Mouse (Mus musculus) megakaryocyte, embryonic 14.5 days (primary cell): ENCODE results near the gene Mcts1. TPM values are rescaled to one million over a fixed set of nuclear protein-coding genes. Genes with fewer than 3 reads are reported as not detected.

Source experiments
- H3K27me3 ChIP-seq: replicated peaks from 2 replicates; pipeline ENCODE3; 2012; ENCODE audit warnings: inconsistent platforms
- H3K36me3 ChIP-seq: replicated peaks from 2 replicates; pipeline ENCODE3; 2012; ENCODE audit warnings: low read length, inconsistent platforms, mixed read lengths
- H3K4me1 ChIP-seq: 2 replicates; pipeline ENCODE4 v1.6.1; 2012; ENCODE audit warnings: inconsistent platforms
- H3K4me3 ChIP-seq: replicated peaks from 2 replicates; pipeline ENCODE3; 2012; ENCODE audit warnings: moderate library complexity, mild to moderate bottlenecking, inconsistent platforms
- H3K9me3 ChIP-seq: 2 replicates; pipeline ENCODE4 v1.6.1; 2012; ENCODE audit warnings: inconsistent platforms
- FLI1 ChIP-seq: IDR thresholded peaks from 2 replicates; pipeline ENCODE4 v1.6.1; 2012; ENCODE audit warnings: low read length, inconsistent platforms, mixed read lengths
- GATA1 ChIP-seq: IDR thresholded peaks from 3 replicates; pipeline ENCODE4 v1.6.1; 2012; ENCODE audit warnings: mixed read lengths, low read length, inconsistent platforms, borderline replicate concordance
- polyA plus RNA-seq: library from polyadenylated mRNA; stranded (reverse); fragments of >175 nt; gene quantifications from 2 replicates; pipeline ENCODE4 v1.2.3, GENCODE M21; 2012; ENCODE audit warnings: low replicate concordance; ENCODE audit not compliant: insufficient read depth

Gene Mcts1
- polyA plus RNA-seq, 1 experiment, result 0.57 TPM

DNA sequence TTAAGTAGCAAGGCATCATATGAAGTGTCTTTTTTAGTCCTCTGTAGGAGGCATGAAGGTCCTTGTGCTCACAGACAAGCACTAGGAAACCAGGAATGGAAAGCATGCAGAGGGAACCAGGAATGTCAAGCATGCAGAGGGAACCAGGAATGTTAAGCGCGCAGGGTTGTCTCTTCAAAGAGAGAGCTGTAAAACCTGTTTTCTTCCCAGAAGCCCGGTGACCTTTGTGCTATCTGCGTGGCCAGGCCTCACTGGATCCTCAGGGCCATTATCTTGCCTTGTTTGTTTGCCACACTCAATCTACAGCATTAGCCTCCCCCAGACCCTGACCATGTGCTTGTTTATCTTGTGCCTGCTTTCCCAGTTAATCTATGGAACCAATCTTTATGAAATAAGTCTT lies 10.6 kb upstream of the Mcts1 start:
- TF ChIP-seq GATA1 (no peak), FLI1 (no peak)
- H3K9me3 ChIP-seq, result no peaks in the 10 kb centered on the region
- no peaks in the 10 kb centered on the region for H3K27me3 ChIP-seq

GRCm38 (mm10) chrX:38591749-38592148 lies 8.6 kb upstream of the Mcts1 start:
- H3K4me1 ChIP-seq, result peaks cover 23% of the 10 kb centered on the region
- H3K9me3 ChIP-seq, result no peaks in the 10 kb centered on the region
- TF ChIP-seq GATA1 (no peak; the same call in 2 of the 3 replicates), FLI1 (no peak)
- H3K4me3 ChIP-seq, result no peak overlapping the region
- no peaks in the 10 kb centered on the region for H3K27me3 ChIP-seq
- H3K36me3 ChIP-seq, result no peaks in the 10 kb centered on the region

More for the DNA sequence above, 10.6 kb upstream of the Mcts1 start:
- H3K4me1 ChIP-seq, result peaks cover 35% of the 10 kb centered on the region
- H3K4me3 ChIP-seq, result no peak overlapping the region
- no peaks in the 10 kb centered on the region for H3K36me3 ChIP-seq

GRCm38 (mm10) chrX:38593180-38593889 lies 7.0 kb upstream of the Mcts1 start:
- no peak for TF ChIP-seq FLI1
- TF ChIP-seq GATA1, result no peak
- Histone ChIP-seq H3K9me3 (no peaks in the 10 kb centered on the region), H3K4me1 (peaks cover 18% of the 10 kb centered on the region)

GRCm38 (mm10) chrX:38600995-38601369 lies 604 bp downstream of the Mcts1 start:
- H3K36me3 ChIP-seq, result no peaks in the 10 kb centered on the region
- no peak for TF ChIP-seq GATA1
- TF ChIP-seq FLI1, result no peak
- no peaks in the 10 kb centered on the region for H3K4me1 ChIP-seq
- no peaks in the 10 kb centered on the region for H3K27me3 ChIP-seq
- no peaks in the 10 kb centered on the region for H3K9me3 ChIP-seq
- peak overlapping the region; percentile 91 for H3K4me3 ChIP-seq

More at GRCm38 (mm10) chrX:38593180-38593889, 7.0 kb upstream of the Mcts1 start:
- Histone ChIP-seq H3K4me3 (no peak overlapping the region), H3K27me3 (no peaks in the 10 kb centered on the region), H3K36me3 (no peaks in the 10 kb centered on the region)

DNA sequence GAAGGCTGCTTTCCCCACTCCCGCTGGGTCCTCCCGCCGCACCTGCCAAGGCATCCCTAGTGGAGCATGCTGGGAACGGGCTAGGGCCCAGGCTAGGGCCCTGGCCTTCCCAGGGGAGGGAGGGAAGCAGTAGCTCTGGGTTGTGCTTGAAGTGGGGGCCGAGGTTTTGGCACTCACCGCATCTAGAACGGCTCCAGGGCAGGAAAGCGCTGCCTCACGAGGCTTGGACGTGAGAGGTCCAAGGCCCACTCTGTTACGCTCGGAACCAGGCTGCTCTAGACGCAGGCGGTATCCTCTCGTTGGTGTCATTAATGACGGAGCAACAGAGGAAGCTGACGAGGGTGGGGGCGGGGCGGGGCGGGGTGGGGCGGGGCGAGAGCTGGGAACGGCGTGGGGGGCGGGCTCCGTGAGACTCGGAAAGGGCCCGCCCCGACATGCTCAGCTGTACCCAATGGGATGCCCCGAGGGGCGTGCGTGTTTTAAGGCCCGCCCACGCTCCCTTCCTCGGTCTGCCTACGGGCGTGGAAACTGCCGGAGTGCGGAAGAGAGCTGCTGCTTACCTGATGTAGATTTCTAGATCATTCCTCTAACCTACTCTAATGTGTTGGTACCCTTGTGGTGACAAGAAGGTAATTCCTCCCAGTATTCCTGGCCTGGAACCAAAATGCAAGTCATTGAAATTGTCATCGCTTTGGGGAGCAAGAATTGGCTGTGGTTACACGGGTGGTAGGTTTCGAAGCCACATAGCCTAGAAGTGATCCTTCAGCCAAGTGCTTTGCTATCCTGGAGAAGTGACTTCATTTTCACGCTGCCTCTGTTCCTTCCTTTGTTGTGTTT lies 34.6 kb downstream of the Mcts1 start, which contains the start of gene C1galt1c1:
TSS of gene C1galt1c1 (minus strand) at position 287 of the 837 bp plus-strand sequence.
- peak within 1 kb of the TSS; percentile 94 for H3K4me3 ChIP-seq
- H3K36me3 ChIP-seq, result peaks cover 10% of the 10 kb centered on the region
- no peaks in the 10 kb centered on the region for H3K9me3 ChIP-seq
- H3K27me3 ChIP-seq, result peaks cover 3% of the 10 kb centered on the region
- TF ChIP-seq FLI1, result no peak
- no peak for TF ChIP-seq GATA1
- H3K4me1 ChIP-seq, result peaks cover 14% of the 10 kb centered on the region; the same call in 1 of the 2 replicates

GRCm38 (mm10) chrX:38635638-38635931 lies 35.2 kb downstream of the Mcts1 start:
- Histone ChIP-seq H3K4me3 (peak overlapping the region; percentile 91), H3K9me3 (no peaks in the 10 kb centered on the region), H3K27me3 (peaks cover 3% of the 10 kb centered on the region), H3K4me1 (peaks cover 14% of the 10 kb centered on the region; the same call in 1 of the 2 replicates), H3K36me3 (peaks cover 10% of the 10 kb centered on the region)
- TF ChIP-seq GATA1 (no peak), FLI1 (no peak)

DNA sequence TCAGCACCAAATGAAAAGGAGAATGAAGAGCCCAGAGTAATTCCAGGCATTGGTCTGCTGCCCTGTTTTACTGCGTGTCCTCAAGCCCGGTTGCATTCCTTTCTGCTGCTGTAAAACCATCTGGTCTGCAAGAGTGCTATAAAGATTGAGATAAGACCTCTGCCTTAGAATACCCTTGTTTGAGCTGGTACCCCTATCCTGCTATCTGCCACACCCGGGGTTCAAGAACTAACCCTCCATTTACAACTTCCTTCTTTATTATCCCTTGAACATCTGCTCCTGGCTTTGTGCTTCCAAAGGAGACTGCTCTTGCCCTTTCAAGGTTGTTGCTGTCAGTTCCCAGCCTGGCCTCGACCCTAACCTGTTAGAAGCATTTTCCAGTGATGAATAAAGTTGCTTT lies 41.1 kb downstream of the Mcts1 start:
- no peak overlapping the region for H3K4me3 ChIP-seq
- no peaks in the 10 kb centered on the region for H3K9me3 ChIP-seq
- no peaks in the 10 kb centered on the region for H3K36me3 ChIP-seq
- H3K4me1 ChIP-seq, result no peaks in the 10 kb centered on the region
- no peak for TF ChIP-seq FLI1
- no peak for TF ChIP-seq GATA1
- peaks cover 4% of the 10 kb centered on the region for H3K27me3 ChIP-seq

GRCm38 (mm10) chrX:38642183-38642582 lies 41.8 kb downstream of the Mcts1 start:
- Histone ChIP-seq H3K4me3 (no peak overlapping the region), H3K36me3 (no peaks in the 10 kb centered on the region), H3K9me3 (no peaks in the 10 kb centered on the region), H3K27me3 (peaks cover 4% of the 10 kb centered on the region), H3K4me1 (no peaks in the 10 kb centered on the region)
- TF ChIP-seq FLI1 (no peak), GATA1 (no peak)

DNA sequence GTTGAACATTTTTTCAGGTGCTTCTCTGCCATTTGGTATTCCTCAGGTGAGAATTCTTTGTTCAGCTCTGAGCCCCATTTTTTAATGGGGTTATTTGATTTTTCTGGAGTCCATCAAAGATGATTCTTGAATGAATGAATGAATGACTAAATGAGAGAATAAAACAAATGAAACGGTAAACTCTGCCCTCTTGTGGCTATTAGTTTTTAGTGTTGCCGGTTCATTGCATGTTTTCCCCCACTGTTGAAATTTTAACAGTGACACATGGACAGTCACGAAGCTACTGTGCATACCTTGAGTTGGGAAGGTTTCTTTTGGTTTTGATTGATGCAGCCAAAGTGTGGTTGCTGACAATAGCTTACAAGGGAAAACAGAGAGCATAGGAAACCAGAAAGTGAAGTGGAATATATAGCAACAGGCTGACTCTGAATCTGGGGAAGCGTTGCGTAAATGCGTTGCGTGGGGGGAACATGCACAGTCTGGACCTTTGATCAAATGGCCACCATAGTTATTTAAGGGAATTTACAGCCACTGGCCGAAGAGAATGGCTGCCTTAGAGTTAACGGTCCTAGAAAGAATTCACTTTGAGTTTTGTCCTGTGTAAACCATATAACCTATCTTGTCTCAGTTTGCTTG lies 50.1 kb downstream of the Mcts1 start:
- H3K4me3 ChIP-seq, result no peak overlapping the region
- H3K27me3 ChIP-seq, result peaks cover 6% of the 10 kb centered on the region
- no peaks in the 10 kb centered on the region for H3K4me1 ChIP-seq
- peaks cover 16% of the 10 kb centered on the region for H3K9me3 ChIP-seq
- H3K36me3 ChIP-seq, result no peaks in the 10 kb centered on the region
- no peak for TF ChIP-seq FLI1
- TF ChIP-seq GATA1, result no peak

DNA sequence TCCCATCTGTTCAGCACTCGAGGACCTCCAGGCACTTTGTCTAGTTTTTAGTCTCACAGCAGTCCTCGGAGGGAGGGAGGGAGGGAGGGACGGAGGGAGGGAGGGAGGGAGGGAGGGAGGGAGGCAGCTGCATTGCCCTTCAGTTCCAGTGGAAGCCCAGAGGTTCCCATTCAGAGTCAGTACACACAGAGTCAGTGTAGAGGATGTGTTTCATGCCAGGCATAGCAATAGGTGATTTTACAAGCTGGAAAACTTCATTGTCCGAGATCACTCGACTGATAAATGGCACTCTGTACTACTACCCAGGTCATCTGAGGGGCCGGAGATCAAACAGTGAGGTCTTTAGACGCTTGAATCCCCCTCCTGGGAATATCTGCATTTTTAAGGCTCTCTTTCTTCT lies 50.8 kb downstream of the Mcts1 start:
- H3K36me3 ChIP-seq, result no peaks in the 10 kb centered on the region
- TF ChIP-seq FLI1 (no peak), GATA1 (no peak)
- H3K4me3 ChIP-seq, result no peak overlapping the region
- peaks cover 16% of the 10 kb centered on the region for H3K9me3 ChIP-seq
- H3K4me1 ChIP-seq, result no peaks in the 10 kb centered on the region
- H3K27me3 ChIP-seq, result peaks cover 6% of the 10 kb centered on the region
